Mouse (Mus musculus) C2C12 (cell line): Measurements from ENCODE around the gene Creb3l4.

Experiments used
- CEBPB ChIP-seq: IDR thresholded peaks from one replicate; pipeline ENCODE4 v1.6.1; 2011; ENCODE audit warnings: low read depth, mild to moderate bottlenecking, control low read depth, moderate library complexity
- CTCF ChIP-seq: IDR thresholded peaks from one replicate; pipeline ENCODE4 v1.5.1; 2011; ENCODE audit not compliant: control insufficient read depth, insufficient read depth, insufficient read length
- MAX ChIP-seq: IDR thresholded peaks from one replicate; pipeline ENCODE4 v1.6.1; 2011; ENCODE audit warnings: mild to moderate bottlenecking, control low read depth
- MYOD1 ChIP-seq: IDR thresholded peaks from one replicate; pipeline ENCODE4 v1.6.1; 2011; ENCODE audit warnings: low read depth; ENCODE audit not compliant: control insufficient read depth, insufficient read length
- USF1 ChIP-seq: IDR thresholded peaks from one replicate; pipeline ENCODE4 v1.6.1; 2011; ENCODE audit warnings: low read depth, mild to moderate bottlenecking, control low read depth, moderate library complexity

- TF ChIP-seq CTCF: no peak
- no peak for TF ChIP-seq MYOD1
- no peak for TF ChIP-seq CEBPB
- TF ChIP-seq USF1: no peak
- no peak for TF ChIP-seq MAX
These were observed 27.4 kb downstream of the Creb3l4 start for GRCm38 (mm10) chr3:90215825-90216380.
